Mouse (Mus musculus) lung, postnatal 36 days (tissue): ENCODE data around the gene Cacna1c.

ENCODE experiments used
- DNase-seq: peaks from one replicate; pipeline ENCODE4 v3.0.0; 2022; ENCODE audit warnings: mixed read lengths

The Cacna1c gene

DNA sequence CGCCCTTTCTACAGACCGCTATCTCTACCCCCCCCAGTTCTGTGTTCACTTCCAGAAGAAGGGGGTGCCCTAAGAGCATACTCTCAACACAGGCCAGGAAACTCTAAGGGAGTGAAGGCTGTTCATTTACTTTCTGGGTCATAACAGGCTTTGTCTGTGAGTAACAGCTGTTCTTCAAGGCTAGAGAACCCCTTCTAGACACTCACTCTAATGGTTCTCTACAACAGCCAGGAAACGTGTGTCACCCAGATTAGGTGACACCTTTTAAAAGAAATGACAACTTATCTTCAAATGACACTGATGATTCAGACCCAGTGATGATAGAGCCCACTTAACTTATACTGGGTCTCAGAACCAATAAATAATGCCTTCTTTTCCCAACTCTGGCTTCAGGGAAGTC, 461.1 kb downstream of the Cacna1c start:
- no peak for DNase-seq

- DNase-seq = no peak
These were observed 464.3 kb downstream of the Cacna1c start for GRCm38 (mm10) chr6:118731937-118732336.

- DNase-seq = no peak
These were observed 471.3 kb downstream of the Cacna1c start for GRCm38 (mm10) chr6:118724908-118725307.

GRCm38 (mm10) chr6:118724388-118724787, 471.8 kb downstream of the Cacna1c start:
- no peak for DNase-seq

GRCm38 (mm10) chr6:118722336-118722735, 473.9 kb downstream of the Cacna1c start:
- DNase-seq = no peak

GRCm38 (mm10) chr6:118719486-118719885, 476.7 kb downstream of the Cacna1c start:
- DNase-seq = no peak

DNA sequence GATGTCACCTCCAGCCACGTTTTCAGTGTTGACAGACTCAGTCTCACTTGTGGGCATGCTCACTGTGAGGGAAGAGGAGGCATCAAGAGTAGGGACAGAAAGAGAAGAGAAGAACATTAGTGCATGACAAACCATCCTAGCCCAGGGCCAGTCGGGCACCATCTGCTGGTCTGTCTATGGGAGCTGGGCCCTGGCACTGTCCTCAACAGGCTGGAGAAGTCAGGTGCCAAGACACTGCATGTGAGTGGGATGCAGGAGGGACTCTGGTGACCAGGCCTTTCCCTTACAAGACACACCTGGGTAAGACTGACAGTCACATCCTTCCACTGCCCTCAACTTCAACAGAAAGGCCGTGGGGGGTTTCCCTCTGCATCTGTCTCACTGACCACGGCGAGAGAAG, 482.9 kb downstream of the Cacna1c start:
- DNase-seq = no peak

DNA sequence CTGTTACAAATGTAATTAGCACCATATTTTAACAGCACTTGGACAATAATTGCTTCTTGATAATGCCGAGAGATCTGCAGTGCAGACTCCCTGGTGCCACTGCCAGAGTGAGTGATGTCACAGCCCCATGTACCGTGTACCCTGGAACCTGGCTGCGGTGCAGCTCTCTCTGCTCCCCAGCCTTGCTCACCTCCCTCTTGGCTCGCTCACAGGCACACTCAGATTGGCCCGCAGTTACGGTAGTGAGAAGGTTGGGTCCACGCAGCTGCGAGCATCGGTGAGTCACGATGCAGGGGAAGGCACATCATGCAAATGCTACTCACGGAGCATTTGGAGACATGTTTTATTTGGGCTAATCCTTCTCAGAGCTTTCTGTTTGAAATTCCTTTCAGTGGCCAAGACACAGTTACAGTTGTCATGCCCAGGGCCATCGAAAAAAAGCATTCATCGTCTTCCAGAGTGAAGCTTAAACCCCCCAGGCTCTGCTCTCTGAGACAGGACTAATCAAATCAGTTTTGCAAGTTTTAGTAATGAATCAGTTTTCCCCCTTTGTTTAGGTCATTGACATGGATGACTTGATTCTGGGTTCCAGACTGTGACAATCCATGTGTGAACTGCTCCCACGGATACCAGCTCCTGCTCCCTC, 484.4 kb downstream of the Cacna1c start:
- DNase-seq = no peak

GRCm38 (mm10) chr6:118707066-118707465, 489.2 kb downstream of the Cacna1c start:
- DNase-seq = no peak

GRCm38 (mm10) chr6:118705840-118706239, 490.4 kb downstream of the Cacna1c start:
- no peak for DNase-seq

- DNase-seq = no peak
These were observed 501.6 kb downstream of the Cacna1c start for GRCm38 (mm10) chr6:118694626-118695025.

GRCm38 (mm10) chr6:118689447-118689846, 506.8 kb downstream of the Cacna1c start:
- DNase-seq = no peak

- DNase-seq = no peak
These were observed 507.4 kb downstream of the Cacna1c start for GRCm38 (mm10) chr6:118688856-118689255.

GRCm38 (mm10) chr6:118680814-118681213, 515.4 kb downstream of the Cacna1c start:
- no peak for DNase-seq

GRCm38 (mm10) chr6:118678031-118678430, 518.2 kb downstream of the Cacna1c start:
- no peak for DNase-seq

GRCm38 (mm10) chr6:118677306-118677705, 518.9 kb downstream of the Cacna1c start:
- no peak for DNase-seq

DNA sequence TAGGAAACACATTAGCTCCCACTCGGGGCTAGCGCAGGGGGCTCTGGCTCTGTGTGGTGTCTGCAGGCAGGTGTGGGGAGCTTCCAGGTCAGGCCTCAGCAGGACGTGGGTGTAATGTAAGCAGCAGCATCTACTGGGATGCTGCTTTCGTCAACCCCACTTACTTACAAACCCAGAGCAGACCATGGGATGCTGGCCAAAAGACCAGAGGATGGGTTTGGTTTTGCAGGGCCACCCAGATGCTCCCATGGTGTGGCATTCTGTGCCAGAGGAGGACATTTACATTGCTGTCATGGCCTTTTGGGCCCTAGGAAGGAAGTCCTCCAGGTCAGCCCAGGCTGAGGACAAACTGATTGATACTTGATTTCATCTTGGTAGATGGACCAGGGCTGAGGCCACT, 521.4 kb downstream of the Cacna1c start:
- no peak for DNase-seq

DNA sequence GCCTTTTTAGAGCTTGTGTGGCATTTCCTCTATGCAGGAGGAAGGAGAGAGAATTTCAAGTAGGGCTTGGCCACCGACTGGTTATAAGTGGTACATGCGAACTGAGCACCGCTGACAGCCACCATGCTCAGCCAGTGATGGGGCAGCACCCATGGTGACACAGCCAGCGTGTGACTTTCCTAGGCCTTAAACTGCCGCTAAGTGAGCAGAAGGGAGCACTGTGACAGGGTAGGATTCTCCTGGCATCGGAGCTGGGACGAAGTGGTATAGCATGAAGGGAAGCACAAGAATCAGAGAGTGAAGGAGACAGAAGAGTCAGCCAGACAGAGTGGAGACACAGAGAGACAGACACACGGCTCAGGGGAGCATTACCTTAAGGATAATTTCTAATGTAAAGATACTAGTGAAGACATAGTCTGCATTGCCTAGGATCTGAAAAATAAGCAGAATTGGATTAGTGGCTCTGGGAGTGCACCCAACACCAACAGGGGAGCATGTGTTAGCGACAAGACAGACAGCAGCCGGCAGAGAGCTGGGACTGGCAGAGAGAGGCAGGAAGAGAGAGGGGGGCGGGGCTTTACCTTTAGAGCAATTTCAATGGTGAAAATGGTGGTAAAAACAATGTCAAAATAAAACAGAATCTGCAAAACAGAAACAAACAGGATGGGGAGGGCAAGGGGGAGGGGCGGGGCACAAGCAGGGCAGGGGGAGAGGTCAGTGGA, 522.1 kb downstream of the Cacna1c start:
- DNase-seq = no peak

DNA sequence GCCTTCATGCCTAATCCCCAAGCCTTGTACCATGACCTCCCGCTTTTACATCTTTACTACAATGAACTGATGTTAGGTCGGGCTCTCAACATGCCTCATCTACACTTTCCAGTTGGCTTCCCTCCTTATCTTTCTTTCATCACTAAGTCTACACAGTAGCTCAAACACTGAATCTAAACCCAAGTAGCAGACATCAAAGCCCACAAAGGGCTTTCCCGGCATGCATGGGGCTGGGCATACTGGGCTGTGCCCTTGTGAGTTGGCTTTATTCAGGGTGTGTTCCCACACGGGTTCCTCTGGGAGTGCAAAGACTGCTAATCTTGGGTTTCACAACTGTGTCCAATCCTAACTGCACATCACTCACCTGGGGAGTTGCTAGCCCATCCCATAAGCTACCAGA, 542.9 kb downstream of the Cacna1c start:
- DNase-seq = no peak

- no peak for DNase-seq
These were observed 547.0 kb downstream of the Cacna1c start for GRCm38 (mm10) chr6:118649121-118649783.

- DNase-seq = peak; percentile 43
These were observed 549.8 kb downstream of the Cacna1c start for GRCm38 (mm10) chr6:118646265-118647061.

- DNase-seq = no peak
These were observed 551.4 kb downstream of the Cacna1c start for GRCm38 (mm10) chr6:118644866-118645265.

GRCm38 (mm10) chr6:118643541-118643940, 552.7 kb downstream of the Cacna1c start:
- DNase-seq = no peak
